Mouse (Mus musculus) E14TG2a.4 (cell line): ENCODE data around the gene Ppp1r14d.

Source experiments
- CTCF ChIP-seq: conservative IDR thresholded peaks from 2 replicates; pipeline ENCODE4 v1.5.1; 2014; ENCODE audit warnings: low read length
- NANOG ChIP-seq: IDR thresholded peaks from 2 replicates; pipeline ENCODE4 v1.6.1; 2014; ENCODE audit warnings: borderline replicate concordance, low read length, mixed read lengths

- TF ChIP-seq NANOG (no peak), CTCF (no peak)
Measured at GRCm38 (mm10) chr2:119173991-119174651, 55.6 kb downstream of the Ppp1r14d start, which contains the start of gene Gm14137.
